Mouse (Mus musculus): ENCODE data around the gene Akap2.

Gene Akap2

GRCm38 (mm10) chr4:57916711-57917110 lies 199.3 kb downstream of the Akap2 start:
- no peak for DNase-seq

GRCm38 (mm10) chr4:57919494-57920423 lies 202.3 kb downstream of the Akap2 start:
- no peak for DNase-seq

- DNase-seq: no peak
Measured at GRCm38 (mm10) chr4:57920522-57920921, 203.1 kb downstream of the Akap2 start.

- DNase-seq: no peak
Measured at GRCm38 (mm10) chr4:57922171-57922570, 204.7 kb downstream of the Akap2 start.

- DNase-seq: no peak
Measured at GRCm38 (mm10) chr4:57924556-57925071, 207.2 kb downstream of the Akap2 start.

DNA sequence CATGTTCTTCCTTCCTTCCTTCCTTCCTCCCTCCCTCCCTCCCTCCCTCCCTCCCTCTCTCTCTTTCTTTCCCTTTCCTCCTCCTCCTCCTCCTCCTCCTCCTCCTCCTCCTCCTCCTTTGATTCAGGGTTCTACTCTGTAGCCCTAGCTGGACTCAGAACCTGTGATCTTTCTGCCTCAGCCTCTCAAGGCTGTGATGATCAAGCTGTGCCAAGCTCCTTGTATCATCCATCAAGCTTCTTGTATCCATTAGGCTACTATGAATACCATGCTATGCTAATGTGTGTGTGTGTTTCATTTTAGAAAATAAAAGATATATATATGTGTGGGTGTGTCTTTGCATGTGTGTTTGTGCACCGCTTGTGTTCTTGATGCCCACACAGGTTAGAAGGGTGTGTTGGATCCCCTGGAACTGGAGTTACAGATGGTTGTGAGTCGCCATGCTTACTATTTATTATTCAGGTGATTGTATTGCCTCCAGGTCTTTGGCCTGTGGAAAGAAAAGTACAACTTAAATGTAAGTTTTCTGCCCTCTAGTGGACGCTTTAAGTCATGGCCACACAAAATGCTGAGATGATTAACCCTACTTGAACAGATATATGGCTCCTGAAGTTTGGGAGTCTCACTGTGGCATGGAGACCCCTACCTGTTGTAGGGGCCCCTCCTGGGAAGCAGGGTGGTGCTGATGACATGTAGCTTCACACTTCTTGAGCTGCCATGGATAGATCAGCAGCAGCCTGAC lies 210.2 kb downstream of the Akap2 start:
- DNase-seq: no peak

DNA sequence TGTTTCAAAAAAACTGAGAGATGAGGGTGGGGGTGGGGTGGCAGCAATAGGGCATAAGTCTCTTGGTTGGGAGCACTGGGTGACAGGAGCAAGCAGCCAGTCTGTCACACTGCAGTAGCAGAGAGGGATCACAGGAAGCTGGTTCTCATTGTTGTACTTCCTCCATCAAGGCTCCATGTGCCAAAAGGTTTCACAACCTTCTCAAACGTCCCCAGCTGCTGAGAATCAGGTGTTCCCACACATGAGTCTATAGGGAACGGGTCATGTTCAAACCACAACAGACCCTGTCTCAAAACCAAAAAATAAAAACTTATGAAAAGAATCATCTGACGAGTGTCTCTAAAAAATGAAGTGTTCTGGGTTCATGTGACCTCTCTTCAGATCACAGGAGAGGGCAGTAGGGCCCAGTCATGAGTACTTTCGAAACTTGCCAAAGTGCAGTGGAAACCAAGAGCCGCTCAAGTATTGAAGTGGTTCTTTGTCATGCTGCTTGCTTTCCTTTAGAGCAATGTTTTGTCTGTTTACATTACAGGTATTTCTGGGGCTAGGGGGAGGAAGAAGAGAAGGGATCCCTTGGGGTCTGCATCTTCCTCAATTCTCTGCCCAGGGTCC lies 213.2 kb downstream of the Akap2 start:
- DNase-seq: no peak

GRCm38 (mm10) chr4:57934181-57934580 lies 216.7 kb downstream of the Akap2 start:
- no peak for DNase-seq

DNA sequence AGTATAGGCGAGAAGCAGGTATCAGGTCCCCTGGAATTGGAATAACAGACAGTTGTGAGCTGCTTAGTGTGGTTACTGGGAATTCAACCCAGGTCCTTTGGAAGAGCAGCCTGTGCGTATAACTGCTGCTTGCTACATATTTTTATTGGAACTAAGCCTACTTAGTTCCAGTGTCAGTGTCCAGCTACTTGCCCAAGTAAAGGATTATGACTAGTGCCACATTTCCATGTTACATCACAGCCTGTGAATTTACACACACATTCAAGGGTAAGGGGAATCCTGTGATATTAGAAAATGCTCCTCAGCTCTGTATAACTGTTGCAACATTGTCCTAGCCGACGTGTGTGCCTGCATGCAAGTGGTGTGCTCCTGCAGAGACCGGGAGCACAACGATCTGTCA lies 219.8 kb downstream of the Akap2 start:
- DNase-seq: no peak

GRCm38 (mm10) chr4:57940631-57941030 lies 223.2 kb downstream of the Akap2 start:
- no peak for DNase-seq

DNA sequence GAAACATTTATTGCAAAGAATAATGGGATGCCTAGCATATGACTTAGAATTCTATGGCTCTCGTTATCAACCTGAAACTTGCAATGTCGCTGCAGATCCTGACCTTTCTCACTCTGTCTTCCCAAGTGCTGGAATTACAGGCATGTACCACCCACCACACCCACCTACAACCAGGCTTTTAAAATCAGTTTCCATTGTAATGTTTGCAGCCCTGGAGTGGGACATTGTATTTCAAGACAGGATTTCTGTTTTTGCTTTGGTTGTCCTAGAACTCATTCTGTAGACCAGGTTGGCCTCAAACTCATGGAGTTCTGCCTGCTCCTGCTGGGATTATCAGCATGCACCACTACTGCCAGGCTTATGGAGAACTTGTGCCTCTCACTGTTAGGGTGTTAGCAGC lies 225.4 kb downstream of the Akap2 start:
- DNase-seq: no peak

All from thymus, postnatal 4 days (tissue).